Mouse (Mus musculus) activated CD4-positive, CD25-positive, alpha-beta regulatory T cell, adult 4 months (primary cell): ENCODE measurements around the gene Hist3h2ba. TPM values are rescaled to one million over a fixed set of nuclear protein-coding genes. Genes with fewer than 3 reads are reported as not detected.

Source experiments
- ATAC-seq: one replicate; pipeline ENCODE4 v1.8.0; 2017
- polyA plus RNA-seq, 2 experiments: library from polyadenylated mRNA; unstranded; fragments of 100-300 nt; shearing (Covaris generic); gene quantifications; one replicate each; pipeline ENCODE4 v1.2.1; 2017

The Hist3h2ba gene
- polyA plus RNA-seq, 2 experiments from 2014 or later, result 1.8 to 4.2 TPM

DNA sequence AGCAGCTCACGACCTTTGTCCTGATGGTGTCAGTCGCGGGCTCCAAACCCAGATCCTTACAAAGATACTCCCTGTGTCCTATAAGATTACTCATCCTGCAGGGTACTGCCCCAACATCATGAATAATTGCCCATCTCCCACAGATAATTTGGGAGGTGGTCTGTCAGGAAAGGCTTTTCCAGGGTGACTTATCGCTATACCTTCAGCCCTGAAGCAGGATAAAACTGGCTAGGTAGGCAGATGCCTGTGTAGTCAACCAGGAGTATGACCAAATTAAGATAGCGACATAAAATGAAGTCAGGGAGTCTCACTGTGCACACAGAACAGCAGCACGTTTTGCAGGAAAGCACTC lies 9.7 kb upstream of the Hist3h2ba start:
- no peak for ATAC-seq

DNA sequence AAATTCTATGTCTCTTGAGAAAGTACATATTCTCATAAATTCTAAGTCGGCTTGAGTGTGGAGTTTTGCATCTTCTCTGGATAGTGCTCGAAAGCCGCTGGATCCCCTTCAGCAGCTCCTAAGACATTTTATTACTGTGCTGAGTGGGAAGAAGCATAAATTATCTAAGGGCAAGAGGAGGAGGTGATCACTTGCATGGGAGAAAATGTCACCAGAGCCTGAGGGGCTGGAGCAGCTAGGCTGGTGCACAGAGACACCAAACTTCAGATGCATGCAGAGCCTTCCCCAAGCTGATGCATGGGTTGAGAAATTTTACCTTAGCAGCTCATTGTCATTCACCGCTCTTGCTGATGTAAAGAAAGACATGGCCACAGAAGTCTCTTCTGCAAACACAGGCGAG lies 4.6 kb upstream of the Hist3h2ba start:
- ATAC-seq, result no peak

DNA sequence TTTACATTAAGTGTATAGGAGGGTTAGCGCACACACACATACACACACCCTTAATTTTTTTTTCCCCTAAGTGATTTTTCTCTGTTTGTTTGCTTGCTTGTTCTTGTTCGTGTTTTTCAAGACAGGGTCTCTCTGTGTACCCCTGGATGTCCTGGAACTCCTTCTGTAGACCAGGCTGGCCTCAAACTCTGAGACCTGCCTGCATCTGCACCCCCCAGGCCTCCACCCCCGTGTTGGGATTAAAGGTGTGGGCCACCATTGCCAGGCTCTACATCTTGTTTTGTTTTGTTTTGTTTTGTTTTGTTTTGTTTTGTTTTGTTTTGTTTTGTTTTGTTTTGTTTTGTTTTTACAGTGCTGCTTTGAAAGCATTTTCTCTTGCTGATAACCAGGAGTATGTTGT lies 1.4 kb upstream of the Hist3h2ba start:
- ATAC-seq, result no peak

DNA sequence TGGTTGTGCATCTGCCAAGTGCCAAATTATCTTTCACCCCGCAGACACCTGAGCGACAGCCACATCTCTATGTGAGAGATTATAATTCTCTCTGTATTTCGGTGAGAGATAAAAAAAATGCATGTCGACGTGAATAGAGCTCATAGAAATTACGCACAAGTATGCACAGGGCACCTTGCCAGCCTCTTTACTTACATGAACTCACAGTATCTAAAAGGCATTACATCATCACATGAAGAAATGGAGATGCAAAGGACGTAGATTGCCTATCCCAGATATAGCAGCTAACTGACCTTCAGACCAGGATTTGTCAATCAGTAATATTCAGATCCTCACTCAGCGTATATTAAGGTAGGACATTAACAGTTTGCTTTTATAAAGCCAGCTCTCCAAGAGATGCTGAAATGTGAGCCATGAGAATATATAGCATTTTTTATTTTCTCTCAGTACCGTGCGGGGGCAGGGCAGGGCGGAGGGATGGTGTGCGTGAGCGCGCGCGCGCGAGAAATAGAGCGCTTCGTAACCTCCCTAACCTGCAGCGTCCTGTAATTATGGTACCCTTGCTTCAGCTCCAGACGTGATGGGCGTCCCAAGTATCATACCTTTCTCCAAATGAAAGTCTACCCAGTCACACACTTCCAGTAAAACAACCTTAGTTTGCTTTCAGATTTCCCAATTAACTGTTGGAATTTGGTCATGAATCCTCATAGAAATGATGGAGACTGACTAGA lies 757 bp upstream of the Hist3h2ba start:
- ATAC-seq, result no peak

DNA sequence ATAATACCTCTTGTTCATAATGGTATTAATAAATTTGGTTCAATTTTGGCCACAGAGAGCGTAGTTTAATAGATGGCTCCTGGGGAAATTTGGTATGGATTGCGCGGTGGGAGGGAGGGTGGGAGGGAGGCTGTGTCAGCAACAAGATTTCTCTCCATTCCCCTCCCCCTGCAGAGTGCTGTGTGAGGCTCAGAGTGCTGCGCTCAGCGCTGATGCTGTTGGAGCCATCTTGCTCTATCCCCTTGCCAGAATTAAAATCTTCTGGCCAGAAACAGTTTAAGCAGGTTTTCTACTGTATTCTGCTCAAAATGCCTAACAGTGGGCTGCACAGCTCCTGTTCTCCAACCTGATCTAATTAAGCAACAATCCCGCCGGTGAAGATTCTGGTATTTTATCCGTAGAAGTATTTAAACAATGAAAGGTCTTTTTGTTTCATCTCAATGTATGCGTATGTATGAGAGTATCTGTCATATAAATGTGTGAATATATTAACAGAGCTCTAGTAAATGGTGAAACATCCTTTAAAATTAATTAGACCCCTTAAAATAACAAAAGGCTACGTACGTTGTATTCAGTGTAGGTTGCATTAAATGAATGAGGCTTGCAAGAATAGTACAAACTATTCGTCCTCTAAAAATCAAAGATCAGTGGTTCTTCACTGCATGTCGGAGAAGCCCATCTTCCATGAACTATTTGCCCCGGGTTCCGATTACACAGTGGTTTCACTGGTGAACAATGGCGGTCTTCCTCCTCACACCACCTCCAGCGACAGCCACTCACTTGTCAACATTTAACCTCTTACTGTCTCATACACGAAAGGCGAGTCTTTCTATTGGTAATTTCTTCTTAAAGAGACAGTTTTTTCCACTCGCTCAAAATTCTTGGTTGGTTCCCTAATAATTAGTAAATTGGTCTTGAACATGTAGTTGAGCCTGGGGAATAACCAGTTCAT lies 1.0 kb downstream of the Hist3h2ba start:
- no peak for ATAC-seq

DNA sequence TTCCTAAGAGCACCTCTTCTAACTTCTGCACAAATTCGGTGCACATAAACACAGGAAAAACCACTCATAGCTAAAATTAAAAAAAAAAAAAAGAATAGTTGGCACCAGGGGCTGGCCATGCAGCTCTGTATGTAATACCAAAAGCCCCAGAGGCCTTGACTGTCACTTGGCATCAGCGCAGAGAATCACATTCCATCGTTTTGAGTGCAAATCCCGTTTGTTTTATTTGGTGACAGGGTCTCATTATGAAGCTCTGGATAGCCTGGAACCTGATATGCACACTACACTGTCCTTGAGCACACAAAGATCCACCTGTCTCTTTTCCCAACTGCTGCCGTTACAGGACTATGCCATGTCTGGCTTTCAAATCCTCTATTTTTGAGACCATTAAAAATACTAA lies 2.5 kb downstream of the Hist3h2ba start:
- ATAC-seq, result no peak

DNA sequence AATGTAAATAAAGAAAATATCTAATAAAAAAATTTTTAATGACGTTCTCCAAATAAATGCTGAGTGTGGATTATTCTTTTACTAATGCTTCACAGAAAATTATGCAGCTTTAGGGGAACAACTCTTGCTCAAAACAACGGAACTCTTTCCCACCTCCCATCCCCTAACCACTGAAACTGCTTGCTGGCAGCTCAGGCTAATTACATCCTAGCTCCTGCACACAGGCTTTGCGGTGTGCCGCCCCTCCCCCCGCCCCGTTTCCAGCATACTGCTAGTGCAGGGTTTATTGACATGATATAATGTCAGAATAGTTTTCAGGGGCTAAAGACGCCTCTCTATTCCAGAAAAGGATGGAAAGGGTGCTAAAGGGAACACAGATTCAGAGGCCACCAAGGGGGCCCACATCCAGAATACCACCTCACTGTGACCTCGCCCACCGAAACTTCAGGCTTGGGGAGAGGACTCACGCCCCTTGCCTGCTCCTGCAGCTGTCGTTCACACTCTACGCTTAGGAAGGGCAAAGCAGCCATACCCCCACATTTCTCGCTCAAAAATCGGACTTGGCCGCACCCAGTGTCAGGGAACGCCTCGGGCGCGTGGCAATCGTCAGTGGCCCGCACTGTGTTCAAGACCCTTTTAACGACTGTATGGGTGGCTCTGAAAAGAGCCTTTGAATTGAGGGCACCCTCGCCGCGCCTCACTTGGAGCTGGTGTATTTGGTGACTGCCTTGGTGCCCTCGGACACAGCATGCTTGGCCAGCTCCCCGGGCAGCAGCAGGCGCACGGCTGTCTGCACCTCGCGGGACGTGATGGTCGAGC lies 4.8 kb downstream of the Hist3h2ba start:
- ATAC-seq, result no peak

DNA sequence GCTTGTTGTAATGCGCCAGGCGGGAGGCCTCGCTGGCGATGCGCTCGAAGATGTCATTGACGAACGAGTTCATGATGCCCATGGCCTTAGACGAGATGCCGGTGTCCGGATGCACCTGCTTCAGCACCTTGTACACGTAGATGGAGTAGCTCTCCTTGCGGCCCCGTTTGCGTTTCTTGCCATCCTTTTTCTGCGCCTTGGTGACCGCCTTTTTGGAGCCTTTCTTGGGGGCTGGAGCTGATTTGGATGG lies 5.4 kb downstream of the Hist3h2ba start:
- ATAC-seq, result peak; percentile 39

DNA sequence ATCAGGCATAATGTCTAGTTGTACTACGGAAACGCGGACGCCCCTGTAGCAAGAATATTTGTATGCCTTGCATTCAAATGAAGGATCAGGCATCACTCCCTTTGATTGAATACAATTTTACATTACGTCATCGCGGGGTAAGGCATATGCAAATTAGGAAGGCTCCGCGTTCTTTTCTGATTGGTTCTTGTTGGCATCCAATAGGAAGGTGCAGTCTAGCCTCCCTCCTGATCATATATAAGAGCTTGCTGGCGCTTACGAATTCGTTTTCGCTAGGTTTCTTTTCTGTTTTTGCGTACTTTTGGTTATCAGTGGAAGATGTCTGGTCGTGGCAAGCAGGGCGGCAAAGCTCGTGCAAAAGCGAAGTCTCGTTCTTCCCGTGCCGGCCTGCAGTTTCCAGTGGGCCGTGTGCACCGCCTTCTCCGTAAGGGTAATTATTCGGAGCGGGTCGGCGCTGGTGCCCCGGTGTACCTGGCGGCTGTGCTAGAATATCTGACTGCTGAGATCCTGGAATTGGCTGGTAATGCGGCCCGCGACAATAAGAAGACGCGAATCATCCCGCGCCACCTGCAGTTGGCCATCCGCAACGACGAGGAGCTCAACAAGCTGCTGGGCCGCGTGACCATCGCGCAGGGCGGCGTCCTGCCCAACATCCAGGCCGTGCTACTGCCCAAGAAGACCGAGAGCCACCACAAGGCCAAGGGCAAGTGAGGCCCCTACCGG lies 5.9 kb downstream of the Hist3h2ba start, which contains the start of the genes Hist3h2a and Trim17:
Hist3h2a (plus strand) TSS at position 266 of the 723 bp plus-strand sequence.
Trim17 (plus strand) TSS at position 266 of the 723 bp plus-strand sequence.
- peak; percentile 96 for ATAC-seq

DNA sequence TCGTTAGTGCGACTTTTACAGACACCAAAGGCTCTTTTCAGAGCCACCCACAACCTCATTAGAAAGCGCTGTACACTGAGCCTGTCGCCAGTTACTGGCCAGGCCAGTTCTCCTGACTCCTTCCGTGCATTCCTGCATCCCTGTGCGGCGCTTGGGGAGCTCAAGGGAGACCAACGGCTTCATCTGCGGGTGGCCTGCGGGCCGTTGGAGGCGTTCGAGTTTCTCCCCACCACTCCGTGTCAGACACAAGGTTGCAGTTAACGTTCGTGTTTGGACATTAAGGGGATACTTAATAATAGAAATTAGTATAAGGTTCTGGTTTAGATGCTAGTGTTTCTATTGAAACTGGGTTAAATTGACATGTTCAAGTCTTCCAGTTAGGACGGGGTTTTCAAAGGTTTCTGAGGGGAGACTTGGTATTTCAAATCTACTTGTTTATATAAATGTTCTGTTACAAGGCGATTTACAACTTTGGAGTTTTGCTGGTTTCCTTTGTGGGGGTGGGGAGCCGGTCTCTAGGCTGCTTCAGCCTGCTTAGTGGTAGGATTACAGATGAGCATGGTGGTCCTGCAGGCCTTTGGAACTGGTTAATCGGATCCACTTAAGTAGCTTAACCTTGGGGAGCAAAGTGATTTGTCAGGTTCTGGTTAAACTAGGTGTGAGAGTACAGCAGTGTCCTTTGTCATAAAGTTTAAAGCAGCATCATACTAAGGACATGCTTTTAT lies 6.6 kb downstream of the Hist3h2ba start:
- ATAC-seq, result peak; percentile 25

DNA sequence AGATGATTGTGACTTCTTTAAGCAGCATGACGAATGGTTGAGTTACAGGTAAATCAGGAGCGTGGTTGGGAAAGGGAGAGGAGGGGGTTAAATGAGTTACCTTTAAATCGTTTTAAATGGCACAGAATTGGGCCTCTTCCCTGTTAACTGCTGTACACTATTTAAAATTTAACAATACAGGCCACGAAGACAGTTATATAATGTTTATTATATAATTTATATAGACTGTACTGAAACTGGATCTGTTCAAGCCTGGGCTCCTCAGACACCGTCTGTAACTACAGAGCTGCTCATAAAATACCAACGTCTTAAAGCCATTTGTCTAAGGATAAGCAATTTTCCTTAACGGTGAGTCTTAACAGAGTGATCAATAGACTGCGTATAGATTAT lies 7.1 kb downstream of the Hist3h2ba start:
- no peak for ATAC-seq

DNA sequence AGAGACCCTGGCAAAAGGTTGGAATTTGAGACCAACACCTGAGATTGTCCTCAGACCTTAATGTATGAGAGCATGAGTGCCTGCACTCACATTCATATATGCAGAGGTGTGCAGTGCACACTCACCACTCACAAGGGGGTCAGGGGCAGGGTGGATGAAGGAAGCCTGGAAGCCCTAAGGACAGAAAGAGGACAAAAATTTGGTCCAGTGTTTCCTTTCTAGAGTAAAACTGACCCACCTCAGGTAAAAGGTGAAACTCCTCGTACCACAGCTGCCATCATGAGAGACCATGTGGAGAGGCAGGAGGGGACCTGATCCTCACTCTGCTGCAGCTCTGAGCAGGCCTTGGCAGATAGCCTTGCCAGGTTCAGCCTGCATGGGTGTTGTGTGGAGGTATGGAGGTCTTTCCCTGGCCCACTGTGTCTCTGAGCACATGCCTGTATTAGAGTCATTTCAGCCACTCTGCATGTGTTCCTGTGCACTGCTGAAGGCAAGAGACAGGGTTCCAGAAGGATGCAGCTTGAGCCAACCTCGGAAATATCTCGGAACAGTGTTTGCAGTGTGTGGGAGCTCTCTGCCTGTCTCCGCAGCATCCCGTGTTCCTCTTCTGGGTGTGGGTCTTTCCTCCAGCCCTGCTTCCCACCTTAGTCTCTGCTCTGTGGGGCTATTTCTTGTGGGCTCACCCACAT lies 8.7 kb downstream of the Hist3h2ba start:
- ATAC-seq, result no peak

DNA sequence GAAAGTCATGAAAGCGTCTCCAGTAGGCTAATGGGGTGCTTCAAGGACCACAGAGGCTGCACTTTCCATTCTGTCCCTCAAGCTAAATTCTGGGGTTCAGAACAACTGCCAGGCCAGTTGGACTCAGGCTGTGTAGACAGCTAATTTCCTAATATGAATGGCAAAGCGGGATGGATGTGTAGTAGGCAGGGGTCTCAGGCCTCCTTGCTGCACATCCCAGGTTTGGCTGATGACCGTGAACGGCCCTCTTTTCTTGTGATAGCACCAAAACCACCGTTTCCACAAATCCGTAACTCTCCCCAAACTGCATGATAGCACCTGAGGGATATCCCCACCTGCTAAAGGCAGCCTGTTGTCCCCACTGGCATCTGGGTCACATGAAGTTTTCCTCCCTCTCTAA lies 9.8 kb downstream of the Hist3h2ba start:
- ATAC-seq, result no peak

DNA sequence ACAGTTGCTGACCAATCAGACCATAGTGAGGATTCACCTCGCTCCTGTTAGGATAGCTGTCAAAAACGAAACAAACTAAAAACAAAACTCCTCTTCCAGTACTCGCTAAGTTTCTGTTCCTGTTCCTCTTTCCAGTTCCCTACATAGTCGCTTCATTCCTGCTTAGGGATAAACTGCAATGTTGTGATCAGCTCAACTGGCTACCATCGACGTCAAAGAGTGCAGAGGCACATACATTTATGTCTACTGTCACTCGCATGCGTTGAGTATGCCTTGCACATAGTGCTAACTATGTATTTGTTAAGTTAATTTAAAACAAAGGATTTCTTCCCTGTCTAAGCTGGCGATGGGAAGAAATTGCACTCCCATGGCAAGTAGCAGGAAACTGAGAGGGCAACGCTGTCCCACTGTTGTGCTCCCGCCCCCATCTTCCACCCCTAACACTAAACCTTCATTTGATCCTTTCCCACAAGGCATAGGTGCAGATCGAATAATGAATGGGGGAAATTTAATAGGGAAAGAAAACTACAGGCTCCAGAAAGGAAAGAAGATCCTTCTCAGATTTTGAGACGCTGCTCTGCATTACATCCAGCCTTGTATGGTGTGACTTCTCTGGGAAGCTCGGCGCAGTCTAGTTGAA lies 10.6 kb downstream of the Hist3h2ba start:
- no peak for ATAC-seq

DNA sequence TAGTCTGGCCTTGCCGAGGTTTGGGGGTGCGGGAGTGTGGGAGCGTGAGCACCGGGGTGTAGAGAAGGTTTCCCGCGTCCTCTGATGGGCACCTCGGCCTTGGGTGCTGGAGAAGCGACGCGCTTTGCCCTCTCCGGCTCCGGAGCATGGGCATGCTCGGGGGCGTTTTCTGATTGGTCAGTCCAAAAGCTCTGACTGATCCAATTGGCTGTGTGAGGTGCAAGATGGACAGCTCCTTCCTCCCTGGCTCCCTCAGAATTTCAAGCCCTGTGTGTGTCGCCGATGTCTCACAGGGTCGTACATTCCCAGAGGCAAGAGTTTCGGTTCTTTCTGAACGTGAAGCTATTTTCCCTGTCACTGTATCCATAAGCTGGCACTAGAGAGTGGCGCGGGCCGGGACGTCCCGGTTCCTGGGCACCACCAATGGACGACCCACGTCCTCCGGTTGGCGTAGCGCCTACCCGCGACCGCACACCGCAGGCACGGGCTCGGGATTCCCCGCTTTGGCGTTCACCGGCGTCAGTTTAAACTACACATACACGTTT lies 11.3 kb downstream of the Hist3h2ba start:
- peak; percentile 94 for ATAC-seq

DNA sequence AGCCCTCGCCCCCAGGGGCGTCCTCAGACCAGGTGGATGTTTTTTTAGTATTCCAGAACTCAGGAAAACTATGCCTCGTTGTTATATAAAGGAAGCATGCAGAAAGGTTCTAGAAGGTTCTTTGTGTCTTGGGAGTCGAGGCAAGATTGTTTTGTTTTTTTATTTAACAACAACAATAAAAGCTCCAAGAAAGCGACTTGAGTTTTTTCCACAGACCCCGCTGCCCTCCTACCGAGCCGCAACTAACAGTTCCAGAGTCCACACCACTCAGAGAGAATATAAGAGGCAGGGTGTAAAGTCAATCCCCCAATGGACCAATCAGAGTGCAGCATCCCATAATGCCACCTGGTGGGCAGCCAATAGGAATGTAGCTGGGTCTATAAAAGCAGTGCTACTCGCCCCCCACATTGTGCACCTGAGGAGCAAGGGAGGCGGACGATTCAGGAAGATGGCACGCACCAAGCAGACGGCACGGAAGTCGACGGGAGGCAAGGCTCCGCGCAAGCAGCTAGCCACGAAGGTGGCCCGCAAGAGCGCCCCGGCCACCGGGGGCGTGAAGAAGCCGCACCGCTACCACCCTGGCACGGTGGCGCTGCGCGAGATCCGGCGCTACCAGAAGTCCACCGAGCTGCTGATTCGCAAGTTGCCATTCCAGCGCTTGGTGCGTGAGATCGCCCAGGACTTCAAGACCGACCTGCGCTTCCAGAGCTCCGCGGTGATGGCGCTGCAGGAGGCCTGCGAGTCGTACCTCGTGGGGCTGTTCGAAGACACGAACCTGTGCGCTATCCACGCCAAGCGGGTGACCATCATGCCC lies 12.9 kb downstream of the Hist3h2ba start:
- ATAC-seq, result no peak

DNA sequence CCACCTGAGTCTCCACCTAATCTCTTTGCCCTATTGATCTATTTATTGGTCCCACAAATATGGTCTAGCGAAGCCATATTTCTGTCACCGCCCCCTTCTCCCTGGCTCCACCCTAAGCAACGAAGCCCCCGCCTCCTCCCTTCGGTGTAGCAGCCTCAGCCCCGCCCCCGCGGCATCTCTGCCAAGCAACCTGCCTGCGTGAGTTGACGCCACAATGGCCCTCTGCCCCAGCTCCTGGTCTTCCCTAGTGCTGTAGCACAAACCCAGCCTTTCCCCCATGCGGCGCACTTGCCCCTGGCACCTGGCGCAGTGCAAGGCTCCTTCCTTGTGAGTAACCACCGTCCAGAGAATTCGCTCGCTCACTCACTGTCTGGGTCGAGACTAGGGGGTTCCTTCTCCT lies 14.8 kb downstream of the Hist3h2ba start:
- no peak for ATAC-seq

DNA sequence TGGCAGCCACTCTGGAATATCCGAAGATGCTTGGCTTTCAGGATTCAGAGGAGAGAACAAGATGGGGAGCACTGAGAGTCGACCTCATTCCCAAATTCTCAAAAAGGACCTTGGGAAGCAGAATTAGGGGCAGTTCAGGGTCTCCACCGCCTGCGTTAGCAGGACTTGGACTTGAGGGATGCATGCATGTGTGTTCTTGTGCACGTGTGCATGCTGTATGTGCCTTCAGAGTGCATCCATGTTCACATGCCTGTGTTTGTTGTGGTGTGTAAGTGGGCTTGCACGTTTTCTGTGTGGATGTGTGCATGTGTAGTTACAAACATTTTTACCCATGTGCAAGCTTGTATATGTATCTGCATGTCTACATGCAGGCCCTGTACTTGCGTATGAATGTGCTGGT lies 15.5 kb downstream of the Hist3h2ba start:
- no peak for ATAC-seq

DNA sequence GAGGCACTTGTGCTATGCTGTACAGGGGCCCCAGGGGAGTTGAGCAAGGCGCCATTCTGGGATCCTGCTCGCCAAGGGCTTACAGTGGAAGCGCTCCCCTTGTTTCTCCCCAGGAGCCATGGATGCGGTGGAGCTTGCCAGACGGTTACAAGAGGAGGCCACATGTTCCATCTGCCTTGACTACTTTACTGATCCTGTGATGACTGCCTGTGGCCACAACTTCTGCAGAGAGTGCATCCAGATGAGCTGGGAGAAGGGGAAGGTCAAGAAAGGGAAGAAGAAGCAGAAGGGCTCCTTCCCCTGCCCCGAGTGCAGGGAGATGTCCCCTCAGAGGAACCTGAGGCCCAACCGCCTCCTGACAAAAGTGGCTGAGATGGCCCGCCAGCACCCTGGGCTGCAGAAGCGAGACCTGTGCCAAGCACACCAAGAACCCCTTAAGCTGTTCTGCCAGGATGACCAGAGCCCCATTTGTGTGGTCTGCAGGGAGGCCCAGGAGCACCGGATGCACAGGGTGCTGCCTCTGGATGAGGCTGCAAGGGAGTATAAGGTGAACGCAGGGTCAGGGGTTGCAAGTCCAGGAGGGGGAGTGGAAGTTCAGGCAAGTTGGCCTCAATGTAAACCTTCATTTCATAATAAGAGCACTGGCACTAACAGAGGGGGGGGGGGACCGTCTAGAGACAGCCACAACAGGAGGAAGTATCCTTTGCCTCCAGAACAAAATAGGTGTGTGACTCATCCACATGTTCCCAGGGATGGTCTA lies 16.5 kb downstream of the Hist3h2ba start:
- no peak for ATAC-seq
